Mouse (Mus musculus): ENCODE measurements around the gene Tns2. TPM values are rescaled to one million over a fixed set of nuclear protein-coding genes. Genes with fewer than 3 reads are reported as not detected.

Tns2 gene
- polyA plus RNA-seq (2015; fragmentation: Nextera tagmentation; extraction: Ambion mirVana): 68.5 and 72.8 TPM in 2 replicates

DNA sequence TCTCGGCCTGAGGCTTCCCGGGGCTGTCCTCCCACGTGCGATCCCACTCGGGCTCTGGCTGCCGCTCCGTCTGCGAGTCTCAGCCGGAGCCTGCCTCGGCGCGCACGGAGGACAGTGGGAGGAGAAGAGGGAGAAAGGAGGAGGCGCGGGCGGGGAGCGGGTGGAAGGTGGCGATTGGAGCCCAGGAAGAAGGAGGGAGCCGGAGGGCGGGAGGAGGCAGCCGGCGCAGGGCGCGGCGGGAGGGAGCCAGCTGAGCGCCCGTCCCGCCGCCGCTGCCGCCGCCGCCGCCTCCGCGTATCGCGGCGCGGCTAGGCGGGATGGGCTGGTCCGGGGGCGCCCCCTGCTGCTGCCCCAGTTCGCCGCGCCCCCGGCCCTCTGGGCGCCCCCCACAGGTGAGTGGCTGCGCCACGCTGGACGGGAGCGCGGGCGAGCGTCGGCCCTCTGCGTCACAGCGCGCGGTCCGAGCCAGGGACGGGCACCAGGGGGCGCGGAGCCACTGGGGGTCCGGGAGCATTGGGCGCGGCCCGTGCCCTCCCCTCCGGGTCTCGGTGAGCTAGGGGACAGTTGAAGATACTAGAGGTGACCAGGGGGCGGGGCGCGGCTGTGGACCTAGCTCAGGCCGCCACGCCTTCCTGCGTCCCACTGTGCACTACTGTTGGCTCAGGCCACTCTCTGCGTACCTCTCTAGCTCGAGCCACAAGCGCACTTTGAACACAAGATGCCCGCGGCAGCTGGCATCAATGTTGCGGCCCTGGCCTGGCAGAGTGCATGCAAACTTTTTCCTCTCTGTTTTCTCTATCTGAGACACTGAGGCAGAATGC, at the start of gene Tns2:
TSS of gene Tns2 (plus strand) at position 253 of the 821 bp plus-strand sequence.
- H3K36me3 ChIP-seq (ENCODE audit: control insufficient read depth, insufficient read depth, low read length): peaks cover 8% of the 10 kb centered on the region
- H3K4me2 ChIP-seq (ENCODE audit: low read depth, low read length): peak within 1 kb of the TSS; percentile 90
- under 1% methylated on average over 59 of the region's 82 CpGs for WGBS
- H3K9me3 ChIP-seq (ENCODE audit: control insufficient read depth, low read length): no peaks in the 10 kb centered on the region
- peaks cover 71% of the 10 kb centered on the region for H3K4me1 ChIP-seq (replicated peaks; ENCODE audit: control insufficient read depth, insufficient read depth, low read length)
- peak within 1 kb of the TSS; percentile 100 for H3K27ac ChIP-seq (ENCODE audit: low read length)
- peak within 1 kb of the TSS; percentile 66 for H3K4me3 ChIP-seq (ENCODE audit: low read length)
- peak within 1 kb of the TSS; percentile 94 for H3K9ac ChIP-seq (ENCODE audit: low read length)
- ATAC-seq (ENCODE audit: low read depth): peak; percentile 51
- no peaks in the 10 kb centered on the region for H3K27me3 ChIP-seq (ENCODE audit: control insufficient read depth, insufficient read depth, low read depth, low read length)

- Histone ChIP-seq H3K9ac (ENCODE audit: low read length) (peak overlapping the region; percentile 71), H3K9me3 (ENCODE audit: control insufficient read depth, low read length) (no peaks in the 10 kb centered on the region), H3K4me2 (ENCODE audit: low read depth, low read length) (peak overlapping the region; percentile 73), H3K4me3 (ENCODE audit: low read length) (peak overlapping the region; percentile 50), H3K27ac (ENCODE audit: low read length) (peak overlapping the region; percentile 72), H3K4me1 (replicated peaks; ENCODE audit: control insufficient read depth, insufficient read depth, low read length) (peaks cover 7% of the 10 kb centered on the region; the same call in 1 of the 2 replicates), H3K36me3 (ENCODE audit: control insufficient read depth, insufficient read depth, low read length) (no peaks in the 10 kb centered on the region), H3K27me3 (ENCODE audit: control insufficient read depth, insufficient read depth, low read depth, low read length) (no peaks in the 10 kb centered on the region)
- under 1% methylated on average over 22 of the region's 33 CpGs for WGBS
- peak; percentile 84 for ATAC-seq (ENCODE audit: low read depth)
These were observed 48.1 kb upstream of the Tns2 start for GRCm38 (mm10) chr15:102051920-102052683.

DNA sequence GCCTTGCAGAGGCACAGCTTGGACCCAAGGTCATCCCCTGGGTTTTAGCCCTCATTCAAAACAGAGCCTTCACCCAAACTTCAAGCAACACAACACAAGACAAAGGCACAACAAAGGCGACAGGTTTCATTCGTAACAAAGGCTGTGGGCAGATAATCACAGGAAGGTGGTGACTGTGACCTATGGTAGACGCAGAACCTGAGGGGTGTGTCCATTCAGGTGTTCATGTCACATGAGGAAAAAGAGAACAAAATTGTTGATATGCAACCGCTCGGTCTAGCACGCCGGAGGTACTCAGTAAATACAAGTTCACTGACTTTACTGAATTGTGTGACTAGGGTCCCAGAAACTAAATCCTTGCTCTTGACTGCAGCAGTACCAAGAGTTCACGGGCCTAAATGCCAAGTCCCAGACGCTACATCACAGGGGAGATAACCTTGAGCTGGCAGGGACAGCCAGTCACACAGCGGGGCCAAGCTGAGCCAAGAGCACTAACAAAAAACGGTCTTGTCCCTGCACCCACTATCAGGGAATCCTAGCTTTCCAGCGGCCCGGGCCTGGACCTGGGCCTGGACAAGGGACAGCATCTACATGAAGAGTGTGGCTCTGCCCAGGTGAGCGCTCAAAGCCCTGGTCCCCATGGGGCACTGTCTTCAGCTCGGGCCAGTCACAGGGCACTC, 43.6 kb upstream of the Tns2 start:
- Histone ChIP-seq H3K9ac (ENCODE audit: low read length) (no peak overlapping the region), H3K9me3 (ENCODE audit: control insufficient read depth, low read length) (no peaks in the 10 kb centered on the region), H3K4me2 (ENCODE audit: low read depth, low read length) (no peak overlapping the region), H3K27ac (ENCODE audit: low read length) (no peak overlapping the region), H3K27me3 (ENCODE audit: control insufficient read depth, insufficient read depth, low read depth, low read length) (no peaks in the 10 kb centered on the region), H3K36me3 (ENCODE audit: control insufficient read depth, insufficient read depth, low read length) (no peaks in the 10 kb centered on the region), H3K4me1 (replicated peaks; ENCODE audit: control insufficient read depth, insufficient read depth, low read length) (peaks cover 5% of the 10 kb centered on the region; the same call in 1 of the 2 replicates), H3K4me3 (ENCODE audit: low read length) (no peak overlapping the region)
- ATAC-seq (ENCODE audit: low read depth): no peak
- WGBS: 80% methylated on average over 15 of the region's 15 CpGs

DNA sequence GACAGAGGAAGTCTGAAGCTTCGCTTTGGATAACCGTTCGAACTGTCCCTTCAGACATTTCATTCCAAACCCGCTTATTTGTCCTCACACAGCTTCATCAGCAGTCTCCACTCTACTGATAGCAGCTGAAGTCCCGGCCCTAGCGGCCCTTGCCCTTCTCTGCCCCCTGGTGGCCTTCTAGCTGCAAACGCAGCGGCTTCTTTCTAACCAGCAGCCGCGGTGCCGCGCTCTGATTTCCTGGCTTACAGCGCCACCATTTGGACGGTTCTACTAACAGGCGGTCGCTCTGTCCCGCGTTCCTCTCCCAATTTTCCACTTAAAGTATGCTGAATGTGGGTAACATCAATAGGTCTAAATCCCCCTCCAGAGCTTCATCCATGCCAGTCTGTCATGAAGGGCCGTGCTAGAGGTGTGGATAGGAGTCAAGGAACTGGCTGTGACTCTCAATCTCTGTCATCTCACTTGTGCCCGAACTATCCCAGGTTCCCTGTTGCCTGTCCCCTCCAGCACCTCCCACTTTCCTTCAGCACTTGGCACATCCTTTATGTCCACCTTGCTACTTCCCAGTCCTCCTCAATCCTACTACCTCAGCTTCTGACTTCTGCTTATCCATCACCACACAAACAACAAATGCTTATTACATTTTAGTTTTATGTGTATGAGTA, 34.4 kb upstream of the Tns2 start:
- no peaks in the 10 kb centered on the region for H3K27me3 ChIP-seq (ENCODE audit: control insufficient read depth, insufficient read depth, low read depth, low read length)
- no peak overlapping the region for H3K27ac ChIP-seq (ENCODE audit: low read length)
- H3K9me3 ChIP-seq (ENCODE audit: control insufficient read depth, low read length): no peaks in the 10 kb centered on the region
- 1% methylated on average over 20 of the region's 20 CpGs for WGBS
- no peak overlapping the region for H3K4me2 ChIP-seq (ENCODE audit: low read depth, low read length)
- ATAC-seq (ENCODE audit: low read depth): peak; percentile 87
- no peaks in the 10 kb centered on the region for H3K36me3 ChIP-seq (ENCODE audit: control insufficient read depth, insufficient read depth, low read length)
- H3K4me1 ChIP-seq (replicated peaks; ENCODE audit: control insufficient read depth, insufficient read depth, low read length): peaks cover 10% of the 10 kb centered on the region
- H3K9ac ChIP-seq (ENCODE audit: low read length): no peak overlapping the region
- H3K4me3 ChIP-seq (ENCODE audit: low read length): no peak overlapping the region

DNA sequence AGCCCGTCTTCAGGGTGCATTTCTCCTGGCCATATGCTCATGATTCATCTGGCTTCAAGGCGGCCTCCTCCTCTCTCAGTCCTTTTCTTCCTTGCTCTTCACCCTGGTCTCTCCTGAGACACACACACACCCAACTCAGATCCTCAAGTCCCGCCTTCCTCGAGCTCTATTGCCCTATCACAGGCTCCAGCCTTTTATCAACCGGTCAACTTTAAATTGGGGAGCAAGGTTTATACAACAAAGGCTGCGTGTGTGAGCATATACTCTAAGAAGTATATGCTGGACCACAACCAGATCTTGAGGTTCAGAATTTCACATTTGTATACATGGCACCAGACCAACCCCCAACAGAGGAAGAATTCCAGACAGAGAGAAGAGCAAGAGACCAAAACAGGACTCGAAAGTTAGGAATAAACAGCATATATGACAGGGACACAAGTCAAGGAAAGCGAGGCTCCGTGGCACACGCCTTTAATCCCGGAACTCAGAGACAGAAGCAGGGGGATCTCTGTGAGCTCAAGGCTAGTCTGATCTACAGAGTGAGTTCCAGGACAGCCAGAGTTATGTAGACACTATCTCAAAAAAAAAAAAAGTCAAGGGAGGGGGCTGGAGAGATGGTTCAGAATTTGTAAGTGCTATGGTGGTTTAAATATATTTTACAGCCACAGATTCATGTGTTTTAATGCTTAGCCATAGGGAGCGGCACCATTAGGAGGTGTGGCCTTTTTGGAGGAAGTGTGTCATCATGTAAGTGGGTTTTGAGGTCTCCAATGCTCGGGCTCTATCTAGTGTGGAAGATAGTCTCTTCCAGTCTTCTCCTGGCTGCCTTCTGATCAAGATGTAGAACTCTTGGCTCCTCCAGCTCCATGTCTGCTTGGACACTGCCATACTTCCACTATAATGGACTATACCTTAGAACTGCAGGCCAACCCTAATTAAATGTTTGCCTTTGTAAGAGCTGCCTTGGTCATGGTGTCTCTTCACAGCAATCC, 29.4 kb upstream of the Tns2 start:
- ATAC-seq (ENCODE audit: low read depth): no peak
- no peak overlapping the region for H3K27ac ChIP-seq (ENCODE audit: low read length)
- 61% methylated on average over 13 of the region's 13 CpGs for WGBS

GRCm38 (mm10) chr15:102072963-102073558, 27.2 kb upstream of the Tns2 start:
- H3K4me1 ChIP-seq (replicated peaks; ENCODE audit: control insufficient read depth, insufficient read depth, low read length): peaks cover 18% of the 10 kb centered on the region
- peak overlapping the region; percentile 100 for H3K4me3 ChIP-seq (ENCODE audit: low read length)
- H3K4me2 ChIP-seq (ENCODE audit: low read depth, low read length): peak overlapping the region; percentile 58
- no peak overlapping the region for H3K27ac ChIP-seq (ENCODE audit: low read length)
- no peaks in the 10 kb centered on the region for H3K9me3 ChIP-seq (ENCODE audit: control insufficient read depth, low read length)
- ATAC-seq (ENCODE audit: low read depth): peak; percentile 27
- WGBS: 12% methylated on average over 6 of the region's 6 CpGs
- peak overlapping the region; percentile 58 for H3K9ac ChIP-seq (ENCODE audit: low read length)
- H3K27me3 ChIP-seq (ENCODE audit: control insufficient read depth, insufficient read depth, low read depth, low read length): no peaks in the 10 kb centered on the region
- H3K36me3 ChIP-seq (ENCODE audit: control insufficient read depth, insufficient read depth, low read length): no peaks in the 10 kb centered on the region

More for the DNA sequence above, 29.4 kb upstream of the Tns2 start:
- Histone ChIP-seq H3K27me3 (ENCODE audit: control insufficient read depth, insufficient read depth, low read depth, low read length) (no peaks in the 10 kb centered on the region), H3K36me3 (ENCODE audit: control insufficient read depth, insufficient read depth, low read length) (no peaks in the 10 kb centered on the region), H3K9me3 (ENCODE audit: control insufficient read depth, low read length) (no peaks in the 10 kb centered on the region), H3K4me2 (ENCODE audit: low read depth, low read length) (no peak overlapping the region), H3K4me3 (ENCODE audit: low read length) (no peak overlapping the region), H3K9ac (ENCODE audit: low read length) (no peak overlapping the region), H3K4me1 (replicated peaks; ENCODE audit: control insufficient read depth, insufficient read depth, low read length) (peaks cover 13% of the 10 kb centered on the region)

DNA sequence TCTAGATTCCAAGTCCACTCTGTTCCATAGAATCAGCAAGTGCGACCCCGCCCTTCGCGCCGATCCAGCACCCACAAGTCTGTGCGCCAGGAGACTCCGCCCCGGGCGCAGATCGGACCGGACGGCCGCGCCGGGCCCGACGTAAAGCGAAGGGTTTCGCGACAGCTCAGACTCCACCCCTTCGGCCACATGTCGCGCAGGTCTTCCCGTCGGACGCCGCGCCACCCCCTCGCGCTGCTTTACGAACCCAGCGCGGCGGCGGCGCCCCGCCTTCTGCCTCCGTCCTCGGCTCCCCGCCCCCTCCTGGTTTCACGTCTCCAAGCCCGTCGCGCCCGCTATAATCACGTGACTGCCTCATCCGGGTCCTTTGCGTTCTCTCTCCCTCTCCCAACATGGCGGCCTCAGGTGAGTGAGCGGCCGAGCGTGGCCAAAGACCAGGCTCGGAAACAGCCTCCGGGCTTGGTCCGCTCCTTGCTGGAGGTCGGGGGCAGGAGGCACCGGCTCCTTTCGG, 26.6 kb upstream of the Tns2 start, which contains the start of gene Eif4b:
TSS of gene Eif4b (plus strand) at position 215 of the 511 bp plus-strand sequence.
- H3K36me3 ChIP-seq (ENCODE audit: control insufficient read depth, insufficient read depth, low read length): no peaks in the 10 kb centered on the region
- H3K4me2 ChIP-seq (ENCODE audit: low read depth, low read length): peak within 1 kb of the TSS; percentile 82
- H3K4me1 ChIP-seq (replicated peaks; ENCODE audit: control insufficient read depth, insufficient read depth, low read length): peaks cover 18% of the 10 kb centered on the region
- peak; percentile 97 for ATAC-seq (ENCODE audit: low read depth)
- H3K27ac ChIP-seq (ENCODE audit: low read length): peak within 1 kb of the TSS; percentile 97
- WGBS: 0% methylated on average over 50 of the region's 58 CpGs
- peak within 1 kb of the TSS; percentile 98 for H3K9ac ChIP-seq (ENCODE audit: low read length)
- H3K4me3 ChIP-seq (ENCODE audit: low read length): peak within 1 kb of the TSS; percentile 100
- no peaks in the 10 kb centered on the region for H3K27me3 ChIP-seq (ENCODE audit: control insufficient read depth, insufficient read depth, low read depth, low read length)
- H3K9me3 ChIP-seq (ENCODE audit: control insufficient read depth, low read length): no peaks in the 10 kb centered on the region
